Mouse (Mus musculus): ENCODE data around the gene Sord. TPM values are rescaled to one million over a fixed set of nuclear protein-coding genes. Genes with fewer than 3 reads are reported as not detected.
"Not testable (repeated sequence)": the region's sequence is repeated elsewhere in the genome, so short reads cannot be mapped to it uniquely, and the experiment has no call there.

Gene Sord
- polyA plus RNA-seq (2015; fragmentation: Nextera tagmentation; extraction: Ambion mirVana): 68.1 and 68.6 TPM in 2 replicates

- Histone ChIP-seq H3K36me3 (no peaks in the 10 kb centered on the region), H3K4me2 (replicated peaks) (peak within 1 kb of the TSS; percentile 85), H3K27ac (peak within 1 kb of the TSS; percentile 62), H3K9ac (peak within 1 kb of the TSS; percentile 57), H3K27me3 (replicated peaks) (no peaks in the 10 kb centered on the region), H3K4me3 (replicated peaks) (peak within 1 kb of the TSS; percentile 53), H3K9me3 (no peaks in the 10 kb centered on the region), H3K4me1 (replicated peaks) (peaks cover 9% of the 10 kb centered on the region; the same call in 1 of the 2 replicates)
- peak; percentile 93 for ATAC-seq
- WGBS: 1% methylated on average over 35 of the region's 35 CpGs
Measured at GRCm38 (mm10) chr2:122234611-122235288, at the start of gene Sord. TSS of gene Sord (plus strand) at chr2:122234749.

- H3K4me1 ChIP-seq (replicated peaks): no peaks in the 10 kb centered on the region
- no peaks in the 10 kb centered on the region for H3K36me3 ChIP-seq
- H3K9ac ChIP-seq: no peak overlapping the region
- WGBS: 84% methylated on average over 4 of the region's 4 CpGs
- ATAC-seq: no peak
- H3K4me3 ChIP-seq (replicated peaks): no peak overlapping the region
- no peaks in the 10 kb centered on the region for H3K9me3 ChIP-seq
- H3K4me2 ChIP-seq (replicated peaks): no peak overlapping the region
- H3K27ac ChIP-seq: no peak overlapping the region
- no peaks in the 10 kb centered on the region for H3K27me3 ChIP-seq (replicated peaks)
Measured at GRCm38 (mm10) chr2:122185086-122185485, 49.5 kb upstream of the Sord start.

- WGBS: 85% methylated on average over 17 of the region's 17 CpGs
Measured at GRCm38 (mm10) chr2:122186106-122186505, 48.4 kb upstream of the Sord start, which contains the start of the genes Patl2 and Terb2. TSS of gene Patl2 (minus strand) at chr2:122186189. TSS of gene Terb2 (plus strand) at chr2:122186272.

GRCm38 (mm10) chr2:122186751-122187150 is 47.8 kb upstream of the Sord start:
- Histone ChIP-seq H3K27ac (no peak overlapping the region), H3K9me3 (no peaks in the 10 kb centered on the region), H3K36me3 (no peaks in the 10 kb centered on the region), H3K4me1 (replicated peaks) (no peaks in the 10 kb centered on the region), H3K27me3 (replicated peaks) (no peaks in the 10 kb centered on the region), H3K4me3 (replicated peaks) (no peak overlapping the region), H3K4me2 (replicated peaks) (no peak overlapping the region), H3K9ac (no peak overlapping the region)
- peak; percentile 65; the same call in 1 of the 2 replicates for ATAC-seq
- 82% methylated on average over 3 of the region's 3 CpGs for WGBS

More at GRCm38 (mm10) chr2:122186106-122186505, 48.4 kb upstream of the Sord start, which contains the start of the genes Patl2 and Terb2:
- Histone ChIP-seq H3K4me2 (replicated peaks) (no peak within 1 kb of the TSS), H3K4me3 (replicated peaks) (no peak within 1 kb of the TSS), H3K4me1 (replicated peaks) (no peaks in the 10 kb centered on the region), H3K27me3 (replicated peaks) (no peaks in the 10 kb centered on the region), H3K9ac (no peak within 1 kb of the TSS), H3K27ac (no peak within 1 kb of the TSS), H3K36me3 (no peaks in the 10 kb centered on the region), H3K9me3 (no peaks in the 10 kb centered on the region)
- no peak for ATAC-seq

DNA sequence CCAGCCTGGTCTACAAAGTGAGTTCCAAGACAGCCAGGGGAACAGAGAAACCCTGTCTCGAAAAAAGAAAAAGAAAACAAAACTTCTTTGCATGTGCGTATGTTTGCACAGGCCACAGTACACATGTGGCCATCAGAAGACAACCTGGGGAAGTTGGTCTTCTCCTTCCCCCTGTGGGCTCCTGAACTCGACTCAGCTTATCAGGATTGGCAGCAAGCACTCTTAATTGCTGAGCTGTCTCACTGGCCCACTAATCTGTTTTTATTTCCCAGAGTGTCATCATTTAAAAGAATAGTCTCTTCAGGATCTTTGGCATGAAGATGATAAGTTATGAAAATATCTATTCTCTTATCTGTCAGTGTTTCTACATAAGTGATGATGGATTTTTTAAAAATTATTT is 42.7 kb upstream of the Sord start:
- Histone ChIP-seq H3K4me2 (replicated peaks) (no peak overlapping the region), H3K27me3 (replicated peaks) (no peaks in the 10 kb centered on the region), H3K9me3 (no peaks in the 10 kb centered on the region), H3K9ac (no peak overlapping the region), H3K27ac (no peak overlapping the region), H3K4me3 (replicated peaks) (no peak overlapping the region), H3K36me3 (no peaks in the 10 kb centered on the region), H3K4me1 (replicated peaks) (no peaks in the 10 kb centered on the region)
- ATAC-seq: no peak
- WGBS: 78% methylated on average over 3 of the region's 3 CpGs

DNA sequence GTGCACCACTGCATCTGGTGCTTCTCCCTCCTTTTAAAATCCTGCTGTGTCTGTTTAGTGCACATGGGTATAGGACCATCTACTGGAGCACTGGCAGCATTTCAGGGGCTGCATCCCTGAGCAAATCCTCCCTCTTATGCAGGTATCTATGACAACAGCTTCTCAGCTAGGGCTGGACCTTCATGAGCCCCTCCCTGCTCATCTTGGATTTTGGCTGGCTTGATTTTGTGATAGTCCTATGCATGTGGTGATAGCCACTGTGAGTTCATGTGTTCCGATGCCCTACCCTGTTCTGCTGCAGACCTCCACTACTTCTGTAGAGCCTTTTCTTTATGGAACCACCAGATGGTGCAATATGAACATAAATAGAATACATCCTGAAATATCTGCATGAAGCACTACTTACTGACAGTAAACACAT is 40.0 kb upstream of the Sord start:
- no peak overlapping the region for H3K27ac ChIP-seq
- ATAC-seq: peak; percentile 72
- H3K9me3 ChIP-seq: no peaks in the 10 kb centered on the region
- no peaks in the 10 kb centered on the region for H3K27me3 ChIP-seq (replicated peaks)
- no peaks in the 10 kb centered on the region for H3K36me3 ChIP-seq
- no peak overlapping the region for H3K4me3 ChIP-seq (replicated peaks)
- H3K9ac ChIP-seq: no peak overlapping the region
- 65% methylated on average over 1 of the region's 1 CpGs for WGBS
- no peak overlapping the region for H3K4me2 ChIP-seq (replicated peaks)
- H3K4me1 ChIP-seq (replicated peaks): no peaks in the 10 kb centered on the region

GRCm38 (mm10) chr2:122201501-122201900 is 33.0 kb upstream of the Sord start:
- Histone ChIP-seq H3K27ac (no peak overlapping the region), H3K4me3 (replicated peaks) (no peak overlapping the region), H3K4me2 (replicated peaks) (no peak overlapping the region), H3K9me3 (no peaks in the 10 kb centered on the region), H3K27me3 (replicated peaks) (no peaks in the 10 kb centered on the region), H3K9ac (no peak overlapping the region), H3K36me3 (no peaks in the 10 kb centered on the region), H3K4me1 (replicated peaks) (peaks cover 1% of the 10 kb centered on the region; the same call in 1 of the 2 replicates)
- WGBS: 72% methylated on average over 1 of the region's 1 CpGs
- no peak for ATAC-seq

DNA sequence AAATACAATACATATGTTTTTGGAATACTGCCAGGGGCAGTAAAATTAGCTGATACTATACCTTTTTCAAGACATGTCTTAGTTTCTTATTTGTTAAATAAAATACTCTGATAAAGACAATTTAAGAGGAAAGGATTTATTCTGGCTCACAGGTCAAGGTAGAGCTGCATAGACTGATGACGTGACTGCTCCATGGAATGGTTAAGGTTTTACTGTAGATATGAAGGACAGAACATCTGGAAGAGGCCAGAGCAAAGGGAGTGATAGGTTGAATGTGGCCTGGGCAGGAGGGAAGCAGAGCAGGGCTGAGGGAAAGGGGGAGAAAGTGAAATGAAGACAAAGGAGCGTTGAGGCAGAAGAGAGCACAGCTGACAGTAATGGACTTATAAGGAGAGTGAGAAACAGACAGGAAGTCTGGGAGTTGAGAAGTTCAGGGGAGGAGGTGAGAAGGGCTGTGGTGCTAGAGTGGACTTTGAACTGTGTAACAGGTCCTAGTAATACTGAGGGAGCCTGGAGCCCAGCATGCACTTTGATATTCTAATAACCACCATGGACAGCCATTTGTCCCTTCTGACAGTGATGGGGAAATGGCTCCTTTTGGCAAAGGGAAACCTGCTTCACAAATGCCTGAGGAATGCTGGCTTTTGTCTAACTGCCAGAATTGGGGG is 28.0 kb upstream of the Sord start:
- Histone ChIP-seq H3K27me3 (replicated peaks) (no peaks in the 10 kb centered on the region), H3K36me3 (no peaks in the 10 kb centered on the region), H3K9ac (no peak overlapping the region), H3K4me2 (replicated peaks) (no peak overlapping the region), H3K4me1 (replicated peaks) (peaks cover 8% of the 10 kb centered on the region; the same call in 1 of the 2 replicates), H3K9me3 (no peaks in the 10 kb centered on the region), H3K27ac (0 out of 2 replicates have a peak overlapping the region, but pooled peaks have one; percentile 27), H3K4me3 (replicated peaks) (no peak overlapping the region)
- 42% methylated on average over 2 of the region's 2 CpGs for WGBS
- peak; percentile 90 for ATAC-seq

GRCm38 (mm10) chr2:122210534-122211228 is 23.9 kb upstream of the Sord start:
- no peak for ATAC-seq
- H3K27ac ChIP-seq: no peak overlapping the region
- H3K36me3 ChIP-seq: no peaks in the 10 kb centered on the region
- no peak overlapping the region for H3K4me2 ChIP-seq (replicated peaks)
- H3K9me3 ChIP-seq: no peaks in the 10 kb centered on the region
- H3K9ac ChIP-seq: no peak overlapping the region
- H3K4me1 ChIP-seq (replicated peaks): peaks cover 8% of the 10 kb centered on the region; the same call in 1 of the 2 replicates
- no peak overlapping the region for H3K4me3 ChIP-seq (replicated peaks)
- no peaks in the 10 kb centered on the region for H3K27me3 ChIP-seq (replicated peaks)
- WGBS: 73% methylated on average over 3 of the region's 3 CpGs

- WGBS: 87% methylated on average over 4 of the region's 4 CpGs
- ATAC-seq: peak; percentile 32; the same call in 1 of the 2 replicates
- H3K36me3 ChIP-seq: not testable (repeated sequence)
Measured at GRCm38 (mm10) chr2:122217075-122217474, 17.5 kb upstream of the Sord start.

DNA sequence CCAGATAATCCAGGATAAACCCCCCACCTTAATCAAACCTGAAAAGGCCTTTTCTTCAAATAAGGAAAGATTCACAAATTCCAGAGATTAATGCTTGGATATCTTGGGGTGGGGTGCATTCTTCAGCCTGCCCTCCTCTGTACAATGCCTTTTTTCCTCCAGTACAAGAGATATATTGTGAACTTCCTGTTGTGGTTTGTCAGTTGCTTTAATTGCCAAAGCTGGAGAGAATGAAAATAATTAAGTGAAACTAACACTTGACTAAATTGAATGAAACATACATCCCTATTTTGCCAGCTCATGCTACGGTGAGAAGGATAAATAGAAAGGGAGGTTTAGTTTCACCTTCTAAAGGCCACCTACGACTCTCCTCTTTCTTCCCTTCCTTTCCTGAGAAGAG is 16.3 kb upstream of the Sord start:
- 78% methylated on average over 2 of the region's 2 CpGs for WGBS
- no peak overlapping the region for H3K4me2 ChIP-seq (replicated peaks)
- no peak for ATAC-seq
- H3K4me3 ChIP-seq (replicated peaks): no peak overlapping the region
- no peaks in the 10 kb centered on the region for H3K36me3 ChIP-seq
- no peaks in the 10 kb centered on the region for H3K4me1 ChIP-seq (replicated peaks)
- no peak overlapping the region for H3K27ac ChIP-seq
- no peaks in the 10 kb centered on the region for H3K9me3 ChIP-seq
- H3K9ac ChIP-seq: no peak overlapping the region
- H3K27me3 ChIP-seq (replicated peaks): no peaks in the 10 kb centered on the region

More at GRCm38 (mm10) chr2:122217075-122217474, 17.5 kb upstream of the Sord start:
- not testable (repeated sequence) for H3K9me3 ChIP-seq; H3K4me1 ChIP-seq (replicated peaks); H3K4me3 ChIP-seq (replicated peaks); H3K27me3 ChIP-seq (replicated peaks); H3K9ac ChIP-seq; H3K4me2 ChIP-seq (replicated peaks); H3K27ac ChIP-seq

GRCm38 (mm10) chr2:122221378-122221777 is 13.2 kb upstream of the Sord start:
- WGBS: 28% methylated on average over 4 of the region's 4 CpGs

More at GRCm38 (mm10) chr2:122221378-122221777, 13.2 kb upstream of the Sord start:
- H3K36me3 ChIP-seq: no peaks in the 10 kb centered on the region
- H3K27ac ChIP-seq: no peak overlapping the region
- H3K4me3 ChIP-seq (replicated peaks): no peak overlapping the region
- H3K9me3 ChIP-seq: no peaks in the 10 kb centered on the region
- no peak overlapping the region for H3K4me2 ChIP-seq (replicated peaks)
- no peaks in the 10 kb centered on the region for H3K4me1 ChIP-seq (replicated peaks)
- ATAC-seq: peak; percentile 78
- H3K9ac ChIP-seq: no peak overlapping the region
- H3K27me3 ChIP-seq (replicated peaks): no peaks in the 10 kb centered on the region

Measured in intestine, embryonic 15.5 days (tissue).